Mouse (Mus musculus) brain, embryonic 14.5 days (tissue): ENCODE measurements at regions not wholly inside any gene's neighbourhood (a gene's known extent, or its start where the extent isn't known, plus 50 kb on each side); places are given as distances from the start of the nearest gene placed in this dataset.
A peak's percentile ranks its signal among the peaks of the same experiment; 100 is the strongest.

ENCODE experiments used
- DNase-seq: peaks from one replicate; pipeline ENCODE4 v3.0.0-alpha.2; 2011; ENCODE audit warnings: low read depth
- CTCF ChIP-seq: fragments of 200-500 bp; IDR thresholded peaks from 2 replicates; pipeline ENCODE4 v1.5.1; 2012; ENCODE audit warnings: inconsistent platforms, mild to moderate bottlenecking, moderate library complexity, borderline replicate concordance; ENCODE audit not compliant: insufficient read depth, insufficient read length; ENCODE audit errors: extremely low read depth
- POLR2A ChIP-seq: fragments of 200-500 bp; IDR thresholded peaks from 2 replicates; pipeline ENCODE4 v1.6.1; 2012; ENCODE audit warnings: mild to moderate bottlenecking, inconsistent platforms, borderline replicate concordance; ENCODE audit not compliant: poor library complexity, insufficient read depth, insufficient read length, severe bottlenecking; ENCODE audit errors: extremely low read depth

GRCm38 (mm10) chr14:120150589-120150988, 108.4 kb upstream of the Oxgr1 start:
- DNase-seq = no peak
- TF ChIP-seq POLR2A (no peak), CTCF (no peak)

- TF ChIP-seq CTCF (no peak), POLR2A (no peak)
- DNase-seq = no peak
Observed at GRCm38 (mm10) chr14:120154413-120154812, 112.2 kb upstream of the Oxgr1 start.

GRCm38 (mm10) chr14:120164184-120164583, 111.3 kb upstream of the Mbnl2 start:
- no peak for DNase-seq
- TF ChIP-seq CTCF (no peak), POLR2A (no peak)

GRCm38 (mm10) chr14:120165496-120166045, 109.9 kb upstream of the Mbnl2 start:
- no peak for TF ChIP-seq CTCF
- no peak for TF ChIP-seq POLR2A
- no peak for DNase-seq

- TF ChIP-seq CTCF (no peak), POLR2A (no peak)
- DNase-seq = no peak
Observed at GRCm38 (mm10) chr14:120170733-120171132, 104.7 kb upstream of the Mbnl2 start.

- TF ChIP-seq POLR2A = no peak
- TF ChIP-seq CTCF = no peak
- no peak for DNase-seq
Observed at GRCm38 (mm10) chr14:120172058-120172457, 103.4 kb upstream of the Mbnl2 start.

- TF ChIP-seq CTCF (no peak), POLR2A (no peak)
Observed at GRCm38 (mm10) chr14:120172844-120173243, 102.6 kb upstream of the Mbnl2 start.

GRCm38 (mm10) chr14:120174615-120175014, 100.9 kb upstream of the Mbnl2 start:
- TF ChIP-seq POLR2A (no peak), CTCF (no peak)
- peak; percentile 69 for DNase-seq

More at GRCm38 (mm10) chr14:120172844-120173243, 102.6 kb upstream of the Mbnl2 start:
- DNase-seq = no peak

- no peak for DNase-seq
- no peak for TF ChIP-seq CTCF
- no peak for TF ChIP-seq POLR2A
Observed at GRCm38 (mm10) chr14:120195218-120195617, 80.3 kb upstream of the Mbnl2 start.

- DNase-seq = no peak
- TF ChIP-seq POLR2A (no peak), CTCF (no peak)
Observed at GRCm38 (mm10) chr14:120211741-120212140, 63.7 kb upstream of the Mbnl2 start.

- no peak for TF ChIP-seq POLR2A
- no peak for TF ChIP-seq CTCF
- DNase-seq = peak; percentile 17
Observed at GRCm38 (mm10) chr14:120212626-120213025, 62.8 kb upstream of the Mbnl2 start.

- no peak for DNase-seq
- no peak for TF ChIP-seq POLR2A
- no peak for TF ChIP-seq CTCF
Observed at GRCm38 (mm10) chr14:120219224-120219623, 56.2 kb upstream of the Mbnl2 start.

GRCm38 (mm10) chr14:120223528-120224201, 51.8 kb upstream of the Mbnl2 start:
- TF ChIP-seq POLR2A (no peak), CTCF (no peak)
- DNase-seq = no peak
